Mouse (Mus musculus): Measurements from ENCODE around the gene Foxk1. TPM values are rescaled to one million over a fixed set of nuclear protein-coding genes. Genes with fewer than 3 reads are reported as not detected.

The Foxk1 gene
- polyA plus RNA-seq, 1 experiment from 2014 or later, result 3.1 TPM

GRCm38 (mm10) chr5:142394602-142395252 lies 6.6 kb upstream of the Foxk1 start:
- WGBS, result 95% methylated on average over 6 of the region's 6 CpGs
- 0 out of 2 replicates have a peak overlapping the region, but pooled peaks have one; percentile 65 for H3K27ac ChIP-seq
- H3K27me3 ChIP-seq, result no peaks in the 10 kb centered on the region
- H3K4me2 ChIP-seq, result no peak overlapping the region
- peaks cover 25% of the 10 kb centered on the region for H3K4me1 ChIP-seq
- ATAC-seq, result no peak
- H3K9ac ChIP-seq, result no peak overlapping the region
- H3K9me3 ChIP-seq (replicated peaks), result no peaks in the 10 kb centered on the region; the same call in 1 of the 2 replicates
- no peak overlapping the region for H3K4me3 ChIP-seq
- no peaks in the 10 kb centered on the region for H3K36me3 ChIP-seq (ENCODE audit: poor library complexity, severe bottlenecking)

- H3K27ac ChIP-seq, result peak overlapping the region; percentile 65
- H3K9ac ChIP-seq, result no peak overlapping the region
- 5% methylated on average over 5 of the region's 5 CpGs for WGBS
Observed at GRCm38 (mm10) chr5:142395909-142396308, 5.4 kb upstream of the Foxk1 start.

GRCm38 (mm10) chr5:142400181-142400883 lies 965 bp upstream of the Foxk1 start:
- Histone ChIP-seq H3K4me3 (peak overlapping the region; percentile 95), H3K27ac (0 out of 2 replicates have a peak overlapping the region, but pooled peaks have one; percentile 26), H3K9ac (peak overlapping the region; percentile 89), H3K27me3 (no peaks in the 10 kb centered on the region), H3K4me1 (peaks cover 53% of the 10 kb centered on the region), H3K9me3 (replicated peaks) (no peaks in the 10 kb centered on the region), H3K36me3 (ENCODE audit: poor library complexity, severe bottlenecking) (no peaks in the 10 kb centered on the region), H3K4me2 (peak overlapping the region; percentile 95)
- WGBS, result 29% methylated on average over 17 of the region's 17 CpGs
- ATAC-seq, result 0 out of 2 replicates have a peak, but pooled peaks have one; percentile 5

More at GRCm38 (mm10) chr5:142395909-142396308, 5.4 kb upstream of the Foxk1 start:
- no peak overlapping the region for H3K4me2 ChIP-seq
- no peaks in the 10 kb centered on the region for H3K36me3 ChIP-seq (ENCODE audit: poor library complexity, severe bottlenecking)
- H3K27me3 ChIP-seq, result no peaks in the 10 kb centered on the region
- H3K9me3 ChIP-seq (replicated peaks), result no peaks in the 10 kb centered on the region; the same call in 1 of the 2 replicates
- H3K4me3 ChIP-seq, result no peak overlapping the region
- no peak; the same call in 1 of the 2 replicates for ATAC-seq
- peaks cover 35% of the 10 kb centered on the region for H3K4me1 ChIP-seq

GRCm38 (mm10) chr5:142401641-142402625 lies 636 bp downstream of the Foxk1 start:
- Histone ChIP-seq H3K9me3 (replicated peaks) (no peaks in the 10 kb centered on the region), H3K27me3 (no peaks in the 10 kb centered on the region), H3K4me1 (peaks cover 44% of the 10 kb centered on the region), H3K36me3 (ENCODE audit: poor library complexity, severe bottlenecking) (peaks cover 5% of the 10 kb centered on the region), H3K9ac (peak overlapping the region; percentile 89), H3K4me3 (peak overlapping the region; percentile 95), H3K4me2 (peak overlapping the region; percentile 95), H3K27ac (peak overlapping the region; percentile 69)
- WGBS, result under 1% methylated on average over 64 of the region's 67 CpGs
- peak; percentile 26; the same call in 1 of the 2 replicates for ATAC-seq

- peak overlapping the region; percentile 95; the same call in 1 of the 2 replicates for H3K4me3 ChIP-seq
- ATAC-seq, result no peak
- peaks cover 5% of the 10 kb centered on the region for H3K36me3 ChIP-seq (ENCODE audit: poor library complexity, severe bottlenecking)
- H3K4me1 ChIP-seq, result peaks cover 61% of the 10 kb centered on the region
- WGBS, result 86% methylated on average over 3 of the region's 3 CpGs
- no peaks in the 10 kb centered on the region for H3K27me3 ChIP-seq
- peak overlapping the region; percentile 95 for H3K4me2 ChIP-seq
- peak overlapping the region; percentile 37; the same call in 1 of the 2 replicates for H3K9ac ChIP-seq
- no peaks in the 10 kb centered on the region for H3K9me3 ChIP-seq (replicated peaks)
- H3K27ac ChIP-seq, result no peak overlapping the region
Observed at GRCm38 (mm10) chr5:142403694-142404093, 2.4 kb downstream of the Foxk1 start.

- H3K27ac ChIP-seq, result no peak overlapping the region
- no peaks in the 10 kb centered on the region for H3K9me3 ChIP-seq (replicated peaks)
- H3K9ac ChIP-seq, result peak overlapping the region; percentile 37; the same call in 1 of the 2 replicates
- H3K36me3 ChIP-seq (ENCODE audit: poor library complexity, severe bottlenecking), result peaks cover 5% of the 10 kb centered on the region
- H3K4me2 ChIP-seq, result peak overlapping the region; percentile 30; the same call in 1 of the 2 replicates
- H3K4me3 ChIP-seq, result peak overlapping the region; percentile 4; the same call in 1 of the 2 replicates
- H3K27me3 ChIP-seq, result no peaks in the 10 kb centered on the region
- H3K4me1 ChIP-seq, result peaks cover 67% of the 10 kb centered on the region
- ATAC-seq, result no peak
- 88% methylated on average over 1 of the region's 1 CpGs for WGBS
Observed at GRCm38 (mm10) chr5:142404307-142404706, 3.0 kb downstream of the Foxk1 start.

- Histone ChIP-seq H3K27ac (no peak overlapping the region), H3K4me1 (peaks cover 73% of the 10 kb centered on the region), H3K4me2 (no peak overlapping the region), H3K9me3 (replicated peaks) (no peaks in the 10 kb centered on the region), H3K36me3 (ENCODE audit: poor library complexity, severe bottlenecking) (peaks cover 5% of the 10 kb centered on the region), H3K27me3 (no peaks in the 10 kb centered on the region), H3K4me3 (no peak overlapping the region), H3K9ac (no peak overlapping the region)
- ATAC-seq, result no peak
- 79% methylated on average over 6 of the region's 6 CpGs for WGBS
Observed at GRCm38 (mm10) chr5:142405426-142405825, 4.1 kb downstream of the Foxk1 start.

- Histone ChIP-seq H3K4me2 (no peak overlapping the region), H3K36me3 (ENCODE audit: poor library complexity, severe bottlenecking) (peaks cover 5% of the 10 kb centered on the region), H3K9me3 (replicated peaks) (no peaks in the 10 kb centered on the region), H3K4me3 (no peak overlapping the region), H3K27ac (no peak overlapping the region), H3K4me1 (peaks cover 75% of the 10 kb centered on the region), H3K9ac (no peak overlapping the region), H3K27me3 (no peaks in the 10 kb centered on the region)
- ATAC-seq, result no peak
- WGBS, result 95% methylated on average over 7 of the region's 7 CpGs
Observed at GRCm38 (mm10) chr5:142406401-142406800, 5.1 kb downstream of the Foxk1 start.

GRCm38 (mm10) chr5:142406937-142407336 lies 5.6 kb downstream of the Foxk1 start:
- Histone ChIP-seq H3K27ac (no peak overlapping the region), H3K4me2 (no peak overlapping the region), H3K27me3 (no peaks in the 10 kb centered on the region), H3K4me3 (no peak overlapping the region), H3K4me1 (peaks cover 74% of the 10 kb centered on the region), H3K9me3 (replicated peaks) (no peaks in the 10 kb centered on the region), H3K9ac (no peak overlapping the region), H3K36me3 (ENCODE audit: poor library complexity, severe bottlenecking) (peaks cover 5% of the 10 kb centered on the region)
- 89% methylated on average over 11 of the region's 11 CpGs for WGBS
- no peak for ATAC-seq

GRCm38 (mm10) chr5:142407381-142407780 lies 6.1 kb downstream of the Foxk1 start:
- no peak for ATAC-seq

GRCm38 (mm10) chr5:142409169-142409568 lies 7.9 kb downstream of the Foxk1 start:
- H3K4me2 ChIP-seq, result no peak overlapping the region
- ATAC-seq, result no peak
- no peak overlapping the region for H3K9ac ChIP-seq
- peaks cover 55% of the 10 kb centered on the region for H3K4me1 ChIP-seq
- no peaks in the 10 kb centered on the region for H3K9me3 ChIP-seq (replicated peaks)
- no peak overlapping the region for H3K4me3 ChIP-seq
- H3K36me3 ChIP-seq (ENCODE audit: poor library complexity, severe bottlenecking), result peaks cover 5% of the 10 kb centered on the region
- H3K27ac ChIP-seq, result no peak overlapping the region
- 40% methylated on average over 6 of the region's 6 CpGs for WGBS
- H3K27me3 ChIP-seq, result no peaks in the 10 kb centered on the region

More at GRCm38 (mm10) chr5:142407381-142407780, 6.1 kb downstream of the Foxk1 start:
- no peak overlapping the region for H3K9ac ChIP-seq
- no peak overlapping the region for H3K27ac ChIP-seq
- H3K36me3 ChIP-seq (ENCODE audit: poor library complexity, severe bottlenecking), result peaks cover 5% of the 10 kb centered on the region
- peaks cover 69% of the 10 kb centered on the region for H3K4me1 ChIP-seq
- H3K27me3 ChIP-seq, result no peaks in the 10 kb centered on the region
- no peaks in the 10 kb centered on the region for H3K9me3 ChIP-seq (replicated peaks)
- 81% methylated on average over 7 of the region's 7 CpGs for WGBS
- no peak overlapping the region for H3K4me2 ChIP-seq
- H3K4me3 ChIP-seq, result no peak overlapping the region
